Mouse (Mus musculus): ENCODE measurements at regions not wholly inside any gene's neighbourhood (a gene's known extent, or its start where the extent isn't known, plus 50 kb on each side); places are given as distances from the start of the nearest gene placed in this dataset.
A peak's percentile ranks its signal among the peaks of the same experiment; 100 is the strongest.

GRCm38 (mm10) chr3:21638886-21639285 is 437.6 kb upstream of the Tbl1xr1 start:
- no peak overlapping the region for H3K9ac ChIP-seq (ENCODE audit: low read length)
- H3K36me3 ChIP-seq (ENCODE audit: control insufficient read depth, insufficient read depth, low read length), result no peaks in the 10 kb centered on the region
- ATAC-seq (ENCODE audit: insufficient read depth, low FRiP score), result no peak
- no peaks in the 10 kb centered on the region for H3K9me3 ChIP-seq (replicated peaks; ENCODE audit: control insufficient read depth, low read length)
- peak overlapping the region; percentile 54; the same call in 1 of the 2 replicates for H3K27ac ChIP-seq (ENCODE audit: low read length)
- peaks cover 3% of the 10 kb centered on the region; the same call in 1 of the 2 replicates for H3K4me1 ChIP-seq (ENCODE audit: control insufficient read depth, insufficient read depth, low read length)
- no peak overlapping the region for H3K4me2 ChIP-seq (ENCODE audit: low read depth, low read length)
- no peaks in the 10 kb centered on the region for H3K27me3 ChIP-seq (ENCODE audit: control insufficient read depth, insufficient read depth, low read length)
- no peak overlapping the region for H3K4me3 ChIP-seq (replicated peaks; ENCODE audit: low read length)
- WGBS, result 75% methylated on average over 5 of the region's 5 CpGs

DNA sequence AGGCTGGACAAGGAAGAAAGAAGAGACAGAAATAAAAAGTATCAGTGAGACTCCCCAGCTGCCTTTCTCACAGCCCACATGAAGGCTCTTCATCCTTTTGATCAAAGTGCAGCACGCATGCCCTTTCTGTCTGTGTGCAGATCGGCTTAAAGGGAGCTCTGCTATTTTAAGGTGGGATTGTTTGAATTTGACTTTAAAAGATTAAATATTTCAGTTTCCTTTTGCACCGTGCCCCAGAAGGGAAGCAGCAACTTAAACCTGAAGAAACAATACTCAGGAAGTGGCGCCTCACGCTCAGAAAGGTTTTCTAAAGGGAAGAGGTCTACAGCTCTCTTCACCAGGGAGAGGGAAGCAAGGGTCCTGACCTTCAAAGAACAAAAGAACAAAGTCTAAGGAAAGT is 436.9 kb upstream of the Tbl1xr1 start:
- Histone ChIP-seq H3K4me2 (ENCODE audit: low read depth, low read length) (no peak overlapping the region), H3K4me3 (replicated peaks; ENCODE audit: low read length) (no peak overlapping the region), H3K9me3 (replicated peaks; ENCODE audit: control insufficient read depth, low read length) (no peaks in the 10 kb centered on the region), H3K27me3 (ENCODE audit: control insufficient read depth, insufficient read depth, low read length) (no peaks in the 10 kb centered on the region), H3K27ac (ENCODE audit: low read length) (peak overlapping the region; percentile 54; the same call in 1 of the 2 replicates), H3K4me1 (ENCODE audit: control insufficient read depth, insufficient read depth, low read length) (no peaks in the 10 kb centered on the region), H3K36me3 (ENCODE audit: control insufficient read depth, insufficient read depth, low read length) (no peaks in the 10 kb centered on the region), H3K9ac (ENCODE audit: low read length) (no peak overlapping the region)
- WGBS, result 28% methylated on average over 5 of the region's 5 CpGs
- no peak for ATAC-seq (ENCODE audit: insufficient read depth, low FRiP score)

DNA sequence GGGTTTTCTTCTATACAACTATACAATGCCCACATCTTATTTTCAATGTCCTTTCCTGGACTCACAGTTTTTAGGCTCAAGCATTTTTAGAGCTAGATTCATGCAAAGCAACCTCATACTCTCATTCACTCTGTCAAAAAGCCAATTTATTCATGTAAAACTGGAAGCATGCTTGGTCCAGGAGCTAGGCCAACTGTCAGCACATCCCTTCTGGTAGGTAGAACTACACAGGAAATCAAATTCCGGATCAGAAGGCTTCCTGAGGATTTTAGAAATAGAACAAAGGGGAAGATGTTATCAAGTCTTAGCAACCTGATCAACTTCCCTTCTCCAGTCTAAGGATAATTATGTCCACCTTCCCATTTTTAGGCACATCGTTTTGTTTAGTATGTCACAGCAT is 432.4 kb upstream of the Tbl1xr1 start:
- no peak overlapping the region for H3K4me3 ChIP-seq (replicated peaks; ENCODE audit: low read length)
- no peaks in the 10 kb centered on the region for H3K4me1 ChIP-seq (ENCODE audit: control insufficient read depth, insufficient read depth, low read length)
- no peak overlapping the region for H3K27ac ChIP-seq (ENCODE audit: low read length)
- no peak overlapping the region for H3K4me2 ChIP-seq (ENCODE audit: low read depth, low read length)
- H3K9ac ChIP-seq (ENCODE audit: low read length), result no peak overlapping the region
- H3K9me3 ChIP-seq (replicated peaks; ENCODE audit: control insufficient read depth, low read length), result no peaks in the 10 kb centered on the region
- no peak for ATAC-seq (ENCODE audit: insufficient read depth, low FRiP score)
- H3K27me3 ChIP-seq (ENCODE audit: control insufficient read depth, insufficient read depth, low read length), result no peaks in the 10 kb centered on the region
- 82% methylated on average over 2 of the region's 2 CpGs for WGBS
- H3K36me3 ChIP-seq (ENCODE audit: control insufficient read depth, insufficient read depth, low read length), result no peaks in the 10 kb centered on the region

- WGBS, result 62% methylated on average over 1 of the region's 1 CpGs
- Histone ChIP-seq H3K27ac (ENCODE audit: low read length) (peak overlapping the region; percentile 59; the same call in 1 of the 2 replicates), H3K4me2 (ENCODE audit: low read depth, low read length) (no peak overlapping the region), H3K9ac (ENCODE audit: low read length) (no peak overlapping the region), H3K4me3 (replicated peaks; ENCODE audit: low read length) (no peak overlapping the region), H3K4me1 (ENCODE audit: control insufficient read depth, insufficient read depth, low read length) (peaks cover 1% of the 10 kb centered on the region; the same call in 1 of the 2 replicates), H3K36me3 (ENCODE audit: control insufficient read depth, insufficient read depth, low read length) (no peaks in the 10 kb centered on the region), H3K27me3 (ENCODE audit: control insufficient read depth, insufficient read depth, low read length) (no peaks in the 10 kb centered on the region), H3K9me3 (replicated peaks; ENCODE audit: control insufficient read depth, low read length) (no peaks in the 10 kb centered on the region)
- no peak; the same call in 1 of the 2 replicates for ATAC-seq (ENCODE audit: insufficient read depth, low FRiP score)
Measured at GRCm38 (mm10) chr3:21645268-21645667, 431.2 kb upstream of the Tbl1xr1 start.

DNA sequence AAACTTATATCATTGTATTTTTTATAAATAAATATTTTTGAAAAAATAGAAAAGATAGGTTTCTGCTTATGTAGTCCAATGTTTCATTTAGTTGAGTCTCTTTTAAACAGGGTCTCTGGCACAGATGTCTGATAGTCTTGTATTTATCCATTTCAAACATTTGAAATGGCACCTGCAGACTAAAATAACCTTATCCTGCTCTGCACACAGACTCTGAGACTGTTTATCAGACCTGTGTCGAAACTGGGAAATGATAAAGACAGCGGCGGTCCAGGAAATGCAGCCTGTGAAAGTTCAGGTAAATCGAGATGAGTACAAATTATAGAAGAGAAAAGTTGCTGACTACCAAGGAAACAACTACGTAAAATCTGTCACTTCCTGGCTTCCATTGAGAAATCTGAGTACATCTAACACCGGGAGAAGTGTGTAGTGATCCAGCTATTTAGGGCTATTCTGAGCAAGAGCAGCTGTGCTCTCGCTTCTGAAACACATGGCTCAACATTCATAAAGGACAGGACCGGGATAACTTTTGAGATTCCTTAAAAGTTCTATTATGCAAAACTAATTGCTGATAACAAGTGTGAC is 426.5 kb upstream of the Tbl1xr1 start:
- 30% methylated on average over 8 of the region's 8 CpGs for WGBS
- H3K4me1 ChIP-seq (ENCODE audit: control insufficient read depth, insufficient read depth, low read length), result peaks cover 8% of the 10 kb centered on the region; the same call in 1 of the 2 replicates
- peak overlapping the region; percentile 5; the same call in 1 of the 2 replicates for H3K27ac ChIP-seq (ENCODE audit: low read length)
- ATAC-seq (ENCODE audit: insufficient read depth, low FRiP score), result no peak
- H3K36me3 ChIP-seq (ENCODE audit: control insufficient read depth, insufficient read depth, low read length), result no peaks in the 10 kb centered on the region
- peak overlapping the region; percentile 8; the same call in 1 of the 2 replicates for H3K4me2 ChIP-seq (ENCODE audit: low read depth, low read length)
- no peak overlapping the region for H3K9ac ChIP-seq (ENCODE audit: low read length)
- no peaks in the 10 kb centered on the region for H3K9me3 ChIP-seq (replicated peaks; ENCODE audit: control insufficient read depth, low read length)
- H3K4me3 ChIP-seq (replicated peaks; ENCODE audit: low read length), result no peak overlapping the region
- no peaks in the 10 kb centered on the region for H3K27me3 ChIP-seq (ENCODE audit: control insufficient read depth, insufficient read depth, low read length)

GRCm38 (mm10) chr3:21655301-21655700 is 421.2 kb upstream of the Tbl1xr1 start:
- WGBS, result 71% methylated on average over 2 of the region's 2 CpGs
- Histone ChIP-seq H3K4me3 (replicated peaks; ENCODE audit: low read length) (no peak overlapping the region), H3K36me3 (ENCODE audit: control insufficient read depth, insufficient read depth, low read length) (no peaks in the 10 kb centered on the region), H3K4me2 (ENCODE audit: low read depth, low read length) (no peak overlapping the region), H3K27me3 (ENCODE audit: control insufficient read depth, insufficient read depth, low read length) (no peaks in the 10 kb centered on the region), H3K9ac (ENCODE audit: low read length) (no peak overlapping the region), H3K27ac (ENCODE audit: low read length) (no peak overlapping the region), H3K4me1 (ENCODE audit: control insufficient read depth, insufficient read depth, low read length) (peaks cover 6% of the 10 kb centered on the region; the same call in 1 of the 2 replicates), H3K9me3 (replicated peaks; ENCODE audit: control insufficient read depth, low read length) (no peaks in the 10 kb centered on the region)
- ATAC-seq (ENCODE audit: insufficient read depth, low FRiP score), result no peak; the same call in 1 of the 2 replicates

GRCm38 (mm10) chr3:21667349-21668143 is 408.9 kb upstream of the Tbl1xr1 start:
- Histone ChIP-seq H3K9ac (ENCODE audit: low read length) (no peak overlapping the region), H3K4me3 (replicated peaks; ENCODE audit: low read length) (no peak overlapping the region), H3K27me3 (ENCODE audit: control insufficient read depth, insufficient read depth, low read length) (no peaks in the 10 kb centered on the region), H3K4me2 (ENCODE audit: low read depth, low read length) (no peak overlapping the region), H3K36me3 (ENCODE audit: control insufficient read depth, insufficient read depth, low read length) (no peaks in the 10 kb centered on the region), H3K27ac (ENCODE audit: low read length) (peak overlapping the region; percentile 56), H3K4me1 (ENCODE audit: control insufficient read depth, insufficient read depth, low read length) (no peaks in the 10 kb centered on the region), H3K9me3 (replicated peaks; ENCODE audit: control insufficient read depth, low read length) (no peaks in the 10 kb centered on the region)
- 67% methylated on average over 5 of the region's 5 CpGs for WGBS
- peak; percentile 73; the same call in 1 of the 2 replicates for ATAC-seq (ENCODE audit: insufficient read depth, low FRiP score)

DNA sequence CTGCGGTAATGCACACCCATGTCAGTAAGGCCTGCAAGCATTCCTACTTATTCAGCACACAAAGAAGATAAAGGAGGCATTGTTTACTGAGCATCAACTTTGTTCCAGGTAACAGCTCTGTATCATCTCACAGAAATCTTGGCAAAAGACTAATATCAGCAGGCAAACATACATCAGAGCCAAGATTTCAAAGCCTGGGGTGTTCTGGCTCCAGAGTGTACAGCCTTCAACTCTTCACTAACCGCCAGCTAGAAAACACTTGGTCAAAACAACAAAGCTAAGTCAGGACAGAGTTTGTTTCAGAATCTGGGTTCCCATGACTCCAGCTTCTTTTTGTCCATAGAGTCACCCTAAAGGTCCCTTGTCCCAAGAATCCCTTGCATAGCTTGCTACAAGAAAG is 404.6 kb upstream of the Tbl1xr1 start:
- Histone ChIP-seq H3K4me2 (ENCODE audit: low read depth, low read length) (no peak overlapping the region), H3K9ac (ENCODE audit: low read length) (no peak overlapping the region), H3K9me3 (replicated peaks; ENCODE audit: control insufficient read depth, low read length) (no peaks in the 10 kb centered on the region), H3K36me3 (ENCODE audit: control insufficient read depth, insufficient read depth, low read length) (no peaks in the 10 kb centered on the region), H3K27ac (ENCODE audit: low read length) (peak overlapping the region; percentile 29; the same call in 1 of the 2 replicates), H3K4me3 (replicated peaks; ENCODE audit: low read length) (no peak overlapping the region), H3K27me3 (ENCODE audit: control insufficient read depth, insufficient read depth, low read length) (no peaks in the 10 kb centered on the region), H3K4me1 (ENCODE audit: control insufficient read depth, insufficient read depth, low read length) (no peaks in the 10 kb centered on the region)
- WGBS, result 83% methylated on average over 2 of the region's 2 CpGs
- ATAC-seq (ENCODE audit: insufficient read depth, low FRiP score), result no peak

DNA sequence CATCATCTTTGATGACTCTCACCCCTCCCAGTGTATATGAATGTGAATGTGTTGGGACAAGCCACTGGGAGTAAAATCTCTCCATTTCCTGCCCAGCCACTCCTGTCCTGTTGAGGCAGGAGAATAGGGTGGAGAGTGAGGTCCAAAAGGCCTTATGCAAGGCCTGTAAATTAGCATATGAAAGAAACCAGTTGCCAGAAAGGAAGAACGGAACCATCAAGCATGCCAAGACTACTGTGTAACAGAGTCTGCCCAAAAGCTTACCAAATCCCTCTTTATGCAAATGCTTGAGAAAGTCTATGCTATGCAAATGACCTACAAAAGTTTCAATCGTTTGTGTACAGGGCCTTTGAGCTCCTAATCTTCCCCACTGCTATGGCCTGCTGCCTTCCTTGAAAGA is 404.0 kb upstream of the Tbl1xr1 start:
- Histone ChIP-seq H3K9ac (ENCODE audit: low read length) (no peak overlapping the region), H3K27ac (ENCODE audit: low read length) (no peak overlapping the region), H3K4me1 (ENCODE audit: control insufficient read depth, insufficient read depth, low read length) (no peaks in the 10 kb centered on the region), H3K4me2 (ENCODE audit: low read depth, low read length) (no peak overlapping the region), H3K36me3 (ENCODE audit: control insufficient read depth, insufficient read depth, low read length) (no peaks in the 10 kb centered on the region), H3K27me3 (ENCODE audit: control insufficient read depth, insufficient read depth, low read length) (no peaks in the 10 kb centered on the region), H3K4me3 (replicated peaks; ENCODE audit: low read length) (no peak overlapping the region), H3K9me3 (replicated peaks; ENCODE audit: control insufficient read depth, low read length) (no peaks in the 10 kb centered on the region)
- peak; percentile 37; the same call in 1 of the 2 replicates for ATAC-seq (ENCODE audit: insufficient read depth, low FRiP score)
- 63% methylated on average over 2 of the region's 2 CpGs for WGBS

Measured in stomach, embryonic 16.5 days (tissue).